Mouse (Mus musculus) spleen, adult 2 months (tissue): ENCODE data around the gene Ppp1r14c.

Experiments used
- CTCF ChIP-seq: fragments of 200-500 bp; IDR thresholded peaks from 2 replicates; pipeline ENCODE4 v1.5.1; 2011; ENCODE audit warnings: mild to moderate bottlenecking, inconsistent platforms; ENCODE audit not compliant: insufficient read depth, insufficient read length, insufficient replicate concordance; ENCODE audit errors: extremely low read depth
- POLR2A ChIP-seq: fragments of 200-500 bp; IDR thresholded peaks from 2 replicates; pipeline ENCODE4 v1.6.1; 2011; ENCODE audit warnings: low read depth, low read length, inconsistent platforms

DNA sequence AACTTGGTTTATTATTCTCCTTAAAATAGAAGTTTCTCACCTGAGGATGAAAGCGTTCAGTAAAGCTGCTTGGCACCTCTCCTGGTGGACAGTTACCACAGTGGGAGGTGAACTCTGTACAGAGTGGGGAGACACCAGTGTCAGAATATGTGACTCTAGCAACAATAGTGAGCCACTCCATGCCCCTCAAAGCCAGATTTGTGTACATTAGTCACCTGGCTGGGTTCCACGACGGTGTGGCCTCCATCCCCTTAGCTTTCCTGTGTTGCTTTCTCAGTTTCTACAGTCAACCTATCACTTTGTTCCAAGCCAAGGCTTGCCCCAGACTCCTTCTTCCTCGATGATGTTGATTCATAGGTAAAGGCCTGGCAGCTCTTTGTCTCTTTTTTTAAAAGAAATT is 26.4 kb downstream of the Ppp1r14c start:
- TF ChIP-seq POLR2A = no peak
- TF ChIP-seq CTCF = no peak
